Mouse (Mus musculus) CH12.LX (cell line): ENCODE measurements at regions not wholly inside any gene's neighbourhood (a gene's known extent, or its start where the extent isn't known, plus 50 kb on each side); places are given as distances from the start of the nearest gene placed in this dataset.

Source experiments
- BHLHE40 ChIP-seq: IDR thresholded peaks from 2 replicates; pipeline ENCODE4 v1.6.1; 2011; ENCODE audit warnings: mild to moderate bottlenecking, low read depth, low read length, improper control_type of control experiment
- CTCF ChIP-seq, 2 experiments: IDR thresholded peaks in 1 of 2; conservative IDR thresholded peaks in 1 of 2; 2 replicates each; pipeline ENCODE4 v1.5.1; 2011 to 2012; ENCODE audit warnings: low read depth in 2 of 2, low read length in 2 of 2, improper control_type of control experiment in 1 of 2, inconsistent platforms in 1 of 2, mild to moderate bottlenecking in 1 of 2, moderate library complexity in 1 of 2
- E2F4 ChIP-seq: IDR thresholded peaks from 2 replicates; pipeline ENCODE4 v1.6.1; 2011; ENCODE audit warnings: low read depth, low read length, improper control_type of control experiment; ENCODE audit not compliant: insufficient replicate concordance

- TF ChIP-seq E2F4 (no peak), BHLHE40 (no peak), CTCF (conservative IDR thresholded peaks at IDR 0.05 in 1 of 2, IDR thresholded peaks at IDR 0.05 in 1 of 2; ENCODE audit: low read depth in 2 of 2, low read length in 2 of 2) (no peak)
Observed at GRCm38 (mm10) chr19:17983416-17983815, 146.0 kb upstream of the Pcsk5 start.
